Mouse (Mus musculus) hematopoietic multipotent progenitor cell, adult 10-12 weeks (in vitro differentiated cells): Measurements from ENCODE around the gene Tbc1d8b. TPM values are rescaled to one million over a fixed set of nuclear protein-coding genes. Genes with fewer than 3 reads are reported as not detected.

Experiments used
- polyA plus RNA-seq: library from polyadenylated mRNA; stranded (reverse); fragments of >175 nt; gene quantifications from 2 replicates; pipeline ENCODE4 v1.2.3, GENCODE M21; 2012; ENCODE audit warnings: low replicate concordance

Gene Tbc1d8b
- polyA plus RNA-seq, result 0.33 and 0.75 TPM in 2 replicates

DNA sequence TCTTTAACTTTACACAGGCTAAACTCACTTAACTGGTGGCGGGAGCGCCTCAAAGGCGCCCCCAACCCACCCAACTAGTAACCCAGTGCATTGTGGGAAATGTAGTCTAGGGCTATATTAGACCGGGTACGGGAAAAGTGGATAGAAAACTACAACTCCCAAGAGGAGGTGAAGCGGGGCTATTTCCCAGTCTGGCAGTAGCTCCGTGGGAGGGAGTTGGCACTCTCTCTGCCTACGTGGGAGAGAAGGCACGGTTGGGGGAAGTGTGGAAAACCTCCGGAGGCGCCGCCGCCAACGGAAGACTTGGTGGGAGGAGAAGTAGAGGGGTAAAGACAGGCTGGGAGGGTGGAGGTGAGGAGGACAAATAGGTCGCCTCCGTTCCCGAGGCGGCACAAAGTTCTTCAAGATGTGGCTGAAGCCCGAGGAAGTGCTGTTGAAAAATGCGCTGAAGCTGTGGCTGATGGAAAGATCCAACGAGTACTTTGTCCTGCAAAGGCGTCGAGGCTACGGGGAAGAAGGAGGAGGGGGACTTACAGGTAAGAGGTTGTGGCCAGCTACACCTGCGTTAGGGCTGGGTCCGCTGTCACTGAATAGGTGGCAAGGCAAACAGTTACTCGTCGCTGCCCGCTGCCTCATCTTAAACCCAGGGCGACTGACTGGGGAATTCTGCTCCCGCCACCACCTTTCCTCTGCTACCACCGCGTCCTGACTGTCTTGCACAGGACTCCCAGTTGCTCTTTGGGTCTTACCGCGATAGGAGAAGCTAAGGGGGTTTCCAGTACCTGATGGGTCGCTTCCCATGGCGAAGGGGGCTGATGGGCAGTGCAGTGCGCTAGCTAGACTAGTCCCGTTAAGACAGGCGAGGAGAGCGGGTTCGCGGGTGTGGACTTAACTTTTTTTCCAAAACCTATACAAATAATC is at the start of gene Tbc1d8b:
TSS of gene Tbc1d8b (plus strand) at position 222 of the 921 bp plus-strand sequence.

DNA sequence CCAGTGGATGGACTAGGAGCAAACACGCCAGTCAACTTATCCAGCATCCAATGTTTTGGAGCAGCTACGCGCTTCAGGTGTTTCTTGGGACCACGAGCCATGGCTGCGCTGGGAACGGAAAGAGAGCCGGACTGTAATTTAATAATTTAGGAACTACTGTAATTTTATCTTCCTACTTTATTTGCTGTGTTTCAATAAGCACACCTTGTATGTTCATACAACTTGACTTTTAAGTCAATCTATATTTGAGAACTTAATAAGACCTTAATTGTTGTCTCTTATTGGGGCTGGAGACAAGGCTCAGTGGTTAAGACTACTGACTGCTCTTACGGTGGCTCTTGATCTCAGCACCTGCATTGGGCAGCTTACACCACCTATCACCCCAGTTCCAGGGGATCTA is 29.6 kb downstream of the Tbc1d8b start, which contains the start of gene Gm15013:
TSS of gene Gm15013 (minus strand) at position 101 of the 400 bp plus-strand sequence.

DNA sequence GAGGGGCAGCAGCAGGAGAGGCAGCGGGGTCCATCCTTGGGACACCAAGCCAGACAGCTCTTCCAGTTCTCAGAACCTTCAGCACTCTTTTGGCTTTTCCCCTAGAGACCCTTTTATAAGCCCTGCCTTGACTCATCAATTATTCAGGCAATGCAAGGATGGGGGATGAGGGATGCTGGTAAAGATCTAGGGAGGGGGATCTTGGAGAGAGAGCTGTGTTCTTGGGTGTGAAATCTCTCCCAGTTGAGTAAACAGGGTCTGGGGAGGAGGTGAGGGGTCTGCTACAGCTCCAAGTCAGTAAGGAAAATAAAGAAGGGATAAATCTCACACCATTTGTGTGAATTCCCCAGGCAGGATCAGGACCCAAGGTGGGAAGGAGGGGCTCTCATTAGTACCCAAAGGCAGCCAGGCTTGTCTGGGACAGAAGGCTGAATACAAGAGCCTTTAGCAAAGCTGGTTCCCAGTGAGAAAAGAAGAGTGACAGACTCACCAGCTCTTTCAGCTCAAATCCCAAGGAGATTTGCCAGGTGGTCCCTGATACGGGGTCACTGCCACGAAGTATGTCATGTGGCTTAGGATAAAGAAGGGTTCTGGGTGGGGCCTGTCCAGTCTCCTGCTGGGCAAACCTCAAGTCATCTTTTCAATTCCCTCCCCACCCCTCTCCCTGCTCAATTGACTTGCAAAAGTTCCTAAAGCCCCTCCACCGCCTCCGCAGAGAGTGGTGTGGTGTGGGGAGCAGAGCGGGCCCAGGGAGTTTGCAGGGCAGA is 97.7 kb downstream of the Tbc1d8b start, which contains the start of gene Ripply1:
TSS of gene Ripply1 (minus strand) at position 76 of the 767 bp plus-strand sequence.

DNA sequence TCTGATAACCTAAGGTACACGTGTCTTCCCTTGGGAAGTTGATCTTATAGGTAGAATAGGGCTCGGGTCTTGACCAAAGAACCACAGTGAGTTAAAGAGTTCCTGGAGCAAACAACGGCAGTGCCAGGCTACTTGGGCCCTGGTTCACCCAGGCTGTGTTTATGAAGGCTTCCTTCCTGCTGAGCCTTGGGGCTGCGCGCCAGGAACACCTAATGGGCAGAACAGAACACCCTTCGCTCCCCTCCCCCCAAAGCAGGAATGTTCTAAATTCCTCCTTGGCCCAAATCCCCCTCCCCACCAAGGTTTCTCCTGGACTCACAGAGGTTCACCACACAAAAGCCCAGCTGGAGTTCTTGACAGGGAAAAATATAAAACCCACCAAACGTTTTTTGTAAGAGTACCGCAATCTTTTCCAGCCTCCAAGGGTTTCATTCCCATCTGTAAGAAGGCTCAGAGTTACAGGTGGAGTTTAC is 115.6 kb downstream of the Tbc1d8b start, which contains the start of gene Cldn2:
TSS of gene Cldn2 (plus strand) at position 423 of the 473 bp plus-strand sequence.

Other genes starting within 250 kb of the Tbc1d8b start
- not detected in 2 replicates for gene D330045A20Rik, start 204.6 kb upstream of the Tbc1d8b start, polyA plus RNA-seq
- gene Rnf128, start 121.7 kb upstream of the Tbc1d8b start, polyA plus RNA-seq, result 0.29 and 1.5 TPM in 2 replicates
- not detected in 2 replicates for gene Gm15013, start 29.5 kb downstream of the Tbc1d8b start, polyA plus RNA-seq
- not detected in 2 replicates for gene Ripply1, start 97.4 kb downstream of the Tbc1d8b start, polyA plus RNA-seq
- not detected in 2 replicates for gene Cldn2, start 115.8 kb downstream of the Tbc1d8b start, polyA plus RNA-seq
- 0.13 TPM in 1 of 2 replicates, not detected in the other for gene Morc4, start 186.7 kb downstream of the Tbc1d8b start, polyA plus RNA-seq